Mouse (Mus musculus) midbrain, embryonic 15.5 days (tissue): ENCODE measurements around the gene Olfr1444. TPM values are rescaled to one million over a fixed set of nuclear protein-coding genes. Genes with fewer than 3 reads are reported as not detected.

Source experiments
- ATAC-seq: fragments of 200-750 bp; cut with Nextera tagmentation; replicated peaks from 2 replicates; pipeline ENCODE4 v1.8.0; 2017; ENCODE audit warnings: moderate TSS enrichment
- H3K27ac ChIP-seq: fragments of 300-500 bp; sonication (generic); 2 replicates; pipeline ENCODE4 v1.5.1; 2015; ENCODE audit warnings: mild to moderate bottlenecking, inconsistent platforms
- H3K27me3 ChIP-seq: fragments of 300-500 bp; sonication (generic); replicated peaks from 2 replicates; pipeline ENCODE4 v1.6.1; 2015; ENCODE audit warnings: inconsistent platforms
- H3K36me3 ChIP-seq: fragments of 300-500 bp; sonication (generic); replicated peaks from 2 replicates; pipeline ENCODE4 v1.6.1; 2015; ENCODE audit warnings: inconsistent platforms
- H3K4me1 ChIP-seq: fragments of 300-500 bp; sonication (generic); 2 replicates; pipeline ENCODE4 v1.6.1; 2015; ENCODE audit warnings: inconsistent platforms
- H3K4me2 ChIP-seq: fragments of 300-500 bp; sonication (generic); 2 replicates; pipeline ENCODE4 v1.6.1; 2015; ENCODE audit warnings: inconsistent platforms, mild to moderate bottlenecking, moderate library complexity
- H3K4me3 ChIP-seq: fragments of 300-500 bp; sonication (generic); 2 replicates; pipeline ENCODE4 v1.5.1; 2015; ENCODE audit warnings: mild to moderate bottlenecking, inconsistent platforms
- H3K9ac ChIP-seq: fragments of 300-500 bp; sonication (generic); 2 replicates; pipeline ENCODE4 v1.6.1; 2015; ENCODE audit warnings: mild to moderate bottlenecking, inconsistent platforms
- H3K9me3 ChIP-seq: fragments of 300-500 bp; sonication (generic); 2 replicates; pipeline ENCODE4 v1.6.1; 2016; ENCODE audit warnings: inconsistent platforms
- WGBS: fragments of 180-500 bp; shearing (Covaris S2); methylation state at CpG from one replicate; pipeline ENCODE4 v1.1.7; 2015; ENCODE audit warnings: mixed read lengths; 5-methylcytosine and 5-hydroxymethylcytosine counted together
- polyA plus RNA-seq: library from polyadenylated mRNA; unstranded; fragments of >200 nt; fragmentation: Nextera tagmentation; extraction: Ambion mirVana; gene quantifications from 2 replicates; pipeline ENCODE4 v1.2.1, GENCODE M21; 2015

Olfr1444 gene
- polyA plus RNA-seq, 1 experiment from 2014 or later, result not detected

DNA sequence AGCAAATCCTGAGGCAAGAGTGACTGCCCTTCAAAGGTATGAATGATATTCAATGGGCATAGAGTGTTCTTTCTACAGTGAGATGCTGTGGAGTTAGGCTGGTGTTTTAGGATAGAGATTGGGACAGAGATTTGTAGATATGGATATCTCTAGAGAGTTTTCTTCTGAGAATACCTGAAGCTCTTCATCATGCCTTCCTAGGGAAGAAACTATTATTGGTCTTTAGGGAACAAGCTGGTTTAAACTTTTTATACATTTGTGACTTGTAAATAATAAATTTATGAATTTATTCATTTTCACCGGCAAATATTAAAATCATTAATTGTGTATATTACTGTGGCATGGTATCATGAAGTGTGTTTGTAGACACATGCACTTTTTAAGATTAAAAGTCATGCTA lies 46.6 kb downstream of the Olfr1444 start, which contains the start of gene Olfr1447:
Gene Olfr1447, minus strand, starts transcription at position 101 of the 400 bp plus-strand sequence.
- no peaks in the 10 kb centered on the region for H3K27me3 ChIP-seq
- H3K36me3 ChIP-seq, result no peaks in the 10 kb centered on the region
- no peak for ATAC-seq
- H3K4me1 ChIP-seq, result no peaks in the 10 kb centered on the region
- 98% methylated on average over 1 of the region's 1 CpGs for WGBS
- no peak within 1 kb of the TSS for H3K4me2 ChIP-seq
- H3K27ac ChIP-seq, result no peak within 1 kb of the TSS
- no peak within 1 kb of the TSS for H3K9ac ChIP-seq
- H3K4me3 ChIP-seq, result no peak within 1 kb of the TSS
- no peaks in the 10 kb centered on the region for H3K9me3 ChIP-seq

Other genes with a start within 250 kb of the Olfr1444 start
- not detected in 2 replicates for gene Glyat, start 224.0 kb upstream of the Olfr1444 start, polyA plus RNA-seq
- gene Olfr1442, start 186.8 kb upstream of the Olfr1444 start, polyA plus RNA-seq, result not detected in 2 replicates
- not detected in 2 replicates for gene Olfr1443, start 179.2 kb upstream of the Olfr1444 start, polyA plus RNA-seq
- not detected in 2 replicates for gene Keg1, start 161.5 kb upstream of the Olfr1444 start, polyA plus RNA-seq
- gene Cntf, start 91.7 kb upstream of the Olfr1444 start, polyA plus RNA-seq, result 1.1 and 1.4 TPM in 2 replicates
- 13.5 and 13.8 TPM in 2 replicates for gene Zfp91, start 61.2 kb upstream of the Olfr1444 start, polyA plus RNA-seq
- 1.0 TPM in 2 replicates for gene Lpxn, start 61.1 kb upstream of the Olfr1444 start, polyA plus RNA-seq
- gene Gm5244, start 10.6 kb upstream of the Olfr1444 start, polyA plus RNA-seq, result not detected in 2 replicates
- not detected in 2 replicates for gene Olfr1445, start 26.6 kb downstream of the Olfr1444 start, polyA plus RNA-seq
- gene Olfr1446, start 36.2 kb downstream of the Olfr1444 start, polyA plus RNA-seq, result not detected in 2 replicates
- gene Olfr1447, start 46.5 kb downstream of the Olfr1444 start, polyA plus RNA-seq, result not detected in 2 replicates
- not detected in 2 replicates for gene Olfr1448, start 67.1 kb downstream of the Olfr1444 start, polyA plus RNA-seq
- not detected in 2 replicates for gene Olfr1449, start 73.6 kb downstream of the Olfr1444 start, polyA plus RNA-seq
- not detected in 2 replicates for gene Olfr1450, start 93.0 kb downstream of the Olfr1444 start, polyA plus RNA-seq
- gene Olfr1451, start 137.7 kb downstream of the Olfr1444 start, polyA plus RNA-seq, result not detected in 2 replicates
- not detected in 2 replicates for gene Olfr1453, start 171.0 kb downstream of the Olfr1444 start, polyA plus RNA-seq
- not detected in 2 replicates for gene Olfr1454, start 203.3 kb downstream of the Olfr1444 start, polyA plus RNA-seq
- gene Olfr1457, start 240.6 kb downstream of the Olfr1444 start, polyA plus RNA-seq, result not detected in 2 replicates
- gene Olfr1458, start 249.5 kb downstream of the Olfr1444 start, polyA plus RNA-seq, result not detected in 2 replicates